ENCODE assay signal across 10 mouse cellular contexts in genomic region chr15:101113176-101113575, GRCm38 (mm10). TPM values are rescaled to one million over a fixed set of nuclear protein-coding genes. Genes with fewer than 3 reads are reported as not detected.
DNase-seq lines count a peak whose midpoint lies in the region; ATAC-seq and TF ChIP-seq lines count a peak whose summit lies in the region.
"Had no signal": no experiment of that assay in that cellular context is flagged by ENCODE, and none has a peak within 500 bp of the region (broad histone marks: within the 10 kb centered on the region; RNA-seq: fewer than 3 reads in every experiment).

No protein-coding gene starts in this region.

- ATAC-seq in intestine, embryonic 15.5 days: peak; percentile 78
- peak; percentile 66 for ATAC-seq in lung, embryonic 14.5 days (ENCODE audit: insufficient read depth)
- ATAC-seq in hindbrain, embryonic 13.5 days (ENCODE audit: low FRiP score): no peak
- no peak for ATAC-seq in cerebellum, adult (ENCODE audit: insufficient number of reproducible peaks, low FRiP score, low TSS enrichment)

- H3K4me2 ChIP-seq in intestine, embryonic 15.5 days (replicated peaks): no peak overlapping the region
- H3K4me2 ChIP-seq in lung, embryonic 14.5 days: no peak overlapping the region
- H3K4me2 ChIP-seq in hindbrain, embryonic 13.5 days: no peak overlapping the region

- H3K27ac ChIP-seq in heart, embryonic 10.5 days: no peak overlapping the region
- 0 out of 2 replicates have a peak overlapping the region, but pooled peaks have one; percentile 13 for H3K27ac ChIP-seq in intestine, embryonic 15.5 days
- peak overlapping the region; percentile 7; the same call in 1 of the 2 replicates for H3K27ac ChIP-seq in lung, embryonic 14.5 days (ENCODE audit: low read depth)
- H3K27ac ChIP-seq in hindbrain, embryonic 13.5 days: no peak overlapping the region

- H3K36me3 ChIP-seq in heart, embryonic 10.5 days: no peaks in the 10 kb centered on the region
- H3K36me3 ChIP-seq in intestine, embryonic 15.5 days: no peaks in the 10 kb centered on the region
- no peaks in the 10 kb centered on the region for H3K36me3 ChIP-seq in lung, embryonic 14.5 days (ENCODE audit: insufficient read depth)
- H3K36me3 ChIP-seq in hindbrain, embryonic 13.5 days: no peaks in the 10 kb centered on the region

- H3K9ac ChIP-seq in intestine, embryonic 15.5 days: no peak overlapping the region
- H3K9ac ChIP-seq in lung, embryonic 14.5 days: no peak overlapping the region
- H3K9ac ChIP-seq in hindbrain, embryonic 13.5 days: no peak overlapping the region

- TF ChIP-seq CTCF in lung, embryonic 14.5 days (IDR thresholded peaks at IDR 0.05; ENCODE audit: low read depth): no peak

- no peak overlapping the region for H3K4me3 ChIP-seq in heart, embryonic 10.5 days
- no peak overlapping the region for H3K4me3 ChIP-seq in intestine, embryonic 15.5 days (replicated peaks)
- H3K4me3 ChIP-seq in lung, embryonic 14.5 days (ENCODE audit: low read depth, low read length): no peak overlapping the region
- no peak overlapping the region for H3K4me3 ChIP-seq in hindbrain, embryonic 13.5 days

- peak; percentile 76 to 89 for DNase-seq in heart, adult 18-20 months
- no peak for DNase-seq in heart, embryonic 10.5 days (ENCODE audit: low spot score)
- DNase-seq in adrenal gland, postnatal 14 days: peak; percentile 80
- DNase-seq in lung, embryonic 14.5 days: peak; percentile 75
- DNase-seq in layer of hippocampus, postnatal 10 days (ENCODE audit: low spot score in 2 of 2): no peak

- 75% methylated on average over 8 of the region's 8 CpGs for WGBS in heart, embryonic 10.5 days
- 45% methylated on average over 8 of the region's 8 CpGs for WGBS in intestine, embryonic 15.5 days
- WGBS in lung, embryonic 14.5 days: 42% methylated on average over 8 of the region's 8 CpGs
- 82% methylated on average over 8 of the region's 8 CpGs for WGBS in hindbrain, embryonic 13.5 days

- peaks cover 2% of the 10 kb centered on the region; the same call in 1 of the 2 replicates for H3K4me1 ChIP-seq in heart, embryonic 10.5 days
- 0 out of 2 replicates have a peak, but pooled peaks cover 5% of the 10 kb centered on the region for H3K4me1 ChIP-seq in intestine, embryonic 15.5 days (replicated peaks)
- H3K4me1 ChIP-seq in lung, embryonic 14.5 days (ENCODE audit: insufficient read depth): no peaks in the 10 kb centered on the region
- no peaks in the 10 kb centered on the region for H3K4me1 ChIP-seq in hindbrain, embryonic 13.5 days (replicated peaks)

- no peaks in the 10 kb centered on the region for H3K9me3 ChIP-seq in heart, embryonic 10.5 days
- no peaks in the 10 kb centered on the region for H3K9me3 ChIP-seq in intestine, embryonic 15.5 days
- H3K9me3 ChIP-seq in lung, embryonic 14.5 days (ENCODE audit: low read depth, low read length): peaks cover 3% of the 10 kb centered on the region; the same call in 1 of the 2 replicates
- no peaks in the 10 kb centered on the region for H3K9me3 ChIP-seq in hindbrain, embryonic 13.5 days

- H3K27me3 ChIP-seq in heart, embryonic 10.5 days (ENCODE audit: insufficient read depth, poor library complexity, severe bottlenecking): peaks cover 20% of the 10 kb centered on the region
- no peaks in the 10 kb centered on the region for H3K27me3 ChIP-seq in intestine, embryonic 15.5 days (replicated peaks)
- H3K27me3 ChIP-seq in lung, embryonic 14.5 days (ENCODE audit: insufficient read depth, low read length): no peaks in the 10 kb centered on the region
- 0 out of 2 replicates have a peak, but pooled peaks cover 8% of the 10 kb centered on the region for H3K27me3 ChIP-seq in hindbrain, embryonic 13.5 days

RNA-seq across cellular contexts. Expression of gene Ankrd33, which starts 2.4 kb away (rescaled TPM):
- not detected for total RNA-seq in heart, adult 18-20 months (2021)
- polyA plus RNA-seq in heart, embryonic 10.5 days (2016; fragmentation: Nextera tagmentation; extraction: Ambion mirVana): not detected in 2 replicates
- not detected in 2 replicates for total RNA-seq in adrenal gland, postnatal 14 days (2021)
- not detected in 2 replicates for polyA plus RNA-seq in intestine, embryonic 15.5 days (2015; fragmentation: Nextera tagmentation; extraction: Ambion mirVana)
- polyA plus RNA-seq in lung, embryonic 14.5 days (2014; fragmentation: Nextera tagmentation; extraction: Ambion mirVana): not detected in 2 replicates
- not detected in 2 replicates for polyA plus RNA-seq in hindbrain, embryonic 13.5 days (2015; fragmentation: Nextera tagmentation; extraction: Ambion mirVana)
- total RNA-seq in layer of hippocampus, postnatal 10 days (2021): not detected
- total RNA-seq: MEL had no signal
- polyA plus RNA-seq: limb, embryonic 11.5 days had no signal

RNA-seq across cellular contexts. Expression of gene Acvrl1, which starts 15.1 kb away (rescaled TPM):
- 10 to 100 TPM; 26.5 to 27.9 TPM for total RNA-seq in heart, adult 18-20 months (2021)
- polyA plus RNA-seq in heart, embryonic 10.5 days (2016; fragmentation: Nextera tagmentation; extraction: Ambion mirVana): 2.7 and 5.2 TPM in 2 replicates
- 16.7 and 20.7 TPM in 2 replicates for total RNA-seq in adrenal gland, postnatal 14 days (2021)
- 27.3 and 27.6 TPM in 2 replicates for polyA plus RNA-seq in intestine, embryonic 15.5 days (2015; fragmentation: Nextera tagmentation; extraction: Ambion mirVana)
- polyA plus RNA-seq in lung, embryonic 14.5 days (2014; fragmentation: Nextera tagmentation; extraction: Ambion mirVana): 34.4 and 39.0 TPM in 2 replicates
- 7.9 and 8.6 TPM in 2 replicates for polyA plus RNA-seq in hindbrain, embryonic 13.5 days (2015; fragmentation: Nextera tagmentation; extraction: Ambion mirVana)
- total RNA-seq in layer of hippocampus, postnatal 10 days (2021): 1 to 10 TPM; 9.0 to 9.8 TPM

RNA-seq across cellular contexts. Expression of gene Fignl2, which starts 34.8 kb away (rescaled TPM):
- 1 to 10 TPM; 1.1 to 1.2 TPM for total RNA-seq in heart, adult 18-20 months (2021)
- 0.28 and 0.60 TPM in 2 replicates for polyA plus RNA-seq in heart, embryonic 10.5 days (2016; fragmentation: Nextera tagmentation; extraction: Ambion mirVana)
- total RNA-seq in adrenal gland, postnatal 14 days (2021): 7.9 and 8.8 TPM in 2 replicates
- polyA plus RNA-seq in intestine, embryonic 15.5 days (2015; fragmentation: Nextera tagmentation; extraction: Ambion mirVana): 0.18 and 0.19 TPM in 2 replicates
- 0.26 and 0.34 TPM in 2 replicates for polyA plus RNA-seq in lung, embryonic 14.5 days (2014; fragmentation: Nextera tagmentation; extraction: Ambion mirVana)
- polyA plus RNA-seq in hindbrain, embryonic 13.5 days (2015; fragmentation: Nextera tagmentation; extraction: Ambion mirVana): 0.16 and 0.23 TPM in 2 replicates
- 1 to 10 TPM; 1.1 to 1.2 TPM for total RNA-seq in layer of hippocampus, postnatal 10 days (2021)
- total RNA-seq: MEL had no signal

Comparison
In these comparisons a context has a peak if more than half of its experiments do, and no peak if none do; other contexts are left out.
1. DNase-seq: peak in heart, adult 18-20 months (2 of 2), adrenal gland, postnatal 14 days (single experiment) and lung, embryonic 14.5 days (single experiment); none in heart, embryonic 10.5 days (single experiment) and layer of hippocampus, postnatal 10 days (0 of 2).
2. H3K27ac ChIP-seq: peak in intestine, embryonic 15.5 days (single experiment) and lung, embryonic 14.5 days (single experiment); none in heart, embryonic 10.5 days (single experiment) and hindbrain, embryonic 13.5 days (single experiment).
3. ATAC-seq: peak in intestine, embryonic 15.5 days (single experiment) and lung, embryonic 14.5 days (single experiment); none in hindbrain, embryonic 13.5 days (single experiment) and cerebellum, adult (single experiment).